Mouse (Mus musculus) erythroblast, embryonic 14.5 days (primary cell): ENCODE data around the gene Spink4. TPM values are rescaled to one million over a fixed set of nuclear protein-coding genes. Genes with fewer than 3 reads are reported as not detected.
"Not testable (repeated sequence)": the region's sequence is repeated elsewhere in the genome, so short reads cannot be mapped to it uniquely, and the experiment has no call there.

Experiments
- H3K27me3 ChIP-seq: 2 replicates; pipeline ENCODE4 v1.6.1; 2012; ENCODE audit warnings: inconsistent platforms; ENCODE audit not compliant: control insufficient read depth
- H3K36me3 ChIP-seq: 2 replicates; pipeline ENCODE4 v1.6.1; 2012; ENCODE audit warnings: mild to moderate bottlenecking, inconsistent platforms; ENCODE audit not compliant: control insufficient read depth
- H3K4me1 ChIP-seq: 2 replicates; pipeline ENCODE4 v1.6.1; 2012; ENCODE audit warnings: inconsistent platforms; ENCODE audit not compliant: control insufficient read depth
- H3K4me3 ChIP-seq: replicated peaks from 2 replicates; pipeline ENCODE3; 2012; ENCODE audit warnings: moderate library complexity, mild to moderate bottlenecking, inconsistent platforms
- H3K9me3 ChIP-seq: 2 replicates; pipeline ENCODE4 v1.6.1; 2012; ENCODE audit warnings: low read length, inconsistent platforms, mixed read lengths; ENCODE audit not compliant: control insufficient read depth
- GATA1 ChIP-seq: IDR thresholded peaks from 2 replicates; pipeline ENCODE4 v1.6.1; 2012; ENCODE audit warnings: low read length, inconsistent platforms, mixed read lengths
- TAL1 ChIP-seq: IDR thresholded peaks from 3 replicates; pipeline ENCODE4 v1.6.1; 2012; ENCODE audit warnings: low read length, inconsistent platforms, mixed read lengths
- polyA plus RNA-seq: library from polyadenylated mRNA; stranded (reverse); fragments of >175 nt; gene quantifications from 2 replicates; pipeline ENCODE4 v1.2.3, GENCODE M21; 2012

The Spink4 gene
- polyA plus RNA-seq, 1 experiment, result not detected

GRCm38 (mm10) chr4:40920576-40920975 is 724 bp downstream of the Spink4 start:
- TF ChIP-seq TAL1 (no peak), GATA1 (no peak)
- H3K4me3 ChIP-seq, result no peak overlapping the region
- peaks cover 9% of the 10 kb centered on the region for H3K4me1 ChIP-seq
- no peaks in the 10 kb centered on the region for H3K27me3 ChIP-seq
- no peaks in the 10 kb centered on the region for H3K36me3 ChIP-seq
- peaks cover 4% of the 10 kb centered on the region for H3K9me3 ChIP-seq

- Histone ChIP-seq H3K36me3 (no peaks in the 10 kb centered on the region), H3K4me3 (no peak overlapping the region), H3K27me3 (no peaks in the 10 kb centered on the region; the same call in 1 of the 2 replicates), H3K4me1 (peaks cover 9% of the 10 kb centered on the region), H3K9me3 (peaks cover 4% of the 10 kb centered on the region)
- TF ChIP-seq TAL1, result no peak
- no peak for TF ChIP-seq GATA1
Observed at GRCm38 (mm10) chr4:40921288-40921687, 1.4 kb downstream of the Spink4 start.

DNA sequence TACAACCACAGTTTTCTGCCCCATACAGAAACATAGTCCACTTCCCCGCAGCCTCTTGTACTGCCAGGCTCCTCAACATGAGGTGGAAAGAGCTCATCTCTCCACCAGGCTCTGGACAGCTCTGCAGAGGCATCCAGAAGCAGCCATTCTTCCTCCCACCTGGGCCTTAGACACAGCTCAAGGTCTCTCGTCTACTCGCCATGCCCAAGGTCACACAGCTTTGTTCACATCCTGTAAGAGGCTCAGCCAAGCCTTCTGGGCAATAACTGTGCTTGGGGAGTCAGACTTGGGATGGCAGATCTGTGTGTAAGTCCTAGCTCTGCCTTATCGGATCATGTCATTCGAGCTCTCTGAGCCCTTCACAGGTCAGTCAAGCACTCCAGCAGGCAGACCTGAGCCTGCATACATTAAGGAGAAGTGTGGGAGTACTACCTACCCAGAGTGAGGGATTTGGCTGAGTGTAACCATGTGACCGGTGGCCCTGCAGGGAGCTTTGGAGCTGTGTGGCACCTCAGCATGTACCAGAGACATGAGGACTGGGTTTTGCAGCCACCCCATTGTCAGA is 3.3 kb downstream of the Spink4 start:
- Histone ChIP-seq H3K4me3 (no peak overlapping the region), H3K36me3 (no peaks in the 10 kb centered on the region), H3K4me1 (peaks cover 9% of the 10 kb centered on the region), H3K9me3 (no peaks in the 10 kb centered on the region), H3K27me3 (no peaks in the 10 kb centered on the region; the same call in 1 of the 2 replicates)
- no peak for TF ChIP-seq TAL1
- TF ChIP-seq GATA1, result no peak

- H3K27me3 ChIP-seq, result no peaks in the 10 kb centered on the region; the same call in 1 of the 2 replicates
- TF ChIP-seq GATA1, result no peak
- TF ChIP-seq TAL1, result no peak
- no peaks in the 10 kb centered on the region for H3K4me1 ChIP-seq
- no peak overlapping the region for H3K4me3 ChIP-seq
- no peaks in the 10 kb centered on the region for H3K9me3 ChIP-seq
- no peaks in the 10 kb centered on the region for H3K36me3 ChIP-seq
Observed at GRCm38 (mm10) chr4:40925568-40925967, 5.7 kb downstream of the Spink4 start.

- Histone ChIP-seq H3K4me3 (no peak overlapping the region), H3K4me1 (peaks cover 7% of the 10 kb centered on the region), H3K27me3 (no peaks in the 10 kb centered on the region; the same call in 1 of the 2 replicates), H3K9me3 (no peaks in the 10 kb centered on the region), H3K36me3 (peaks cover 27% of the 10 kb centered on the region)
- TF ChIP-seq GATA1 (no peak), TAL1 (no peak)
Observed at GRCm38 (mm10) chr4:40929046-40929445, 9.2 kb downstream of the Spink4 start.

- Histone ChIP-seq H3K9me3 (peaks cover 9% of the 10 kb centered on the region), H3K27me3 (no peaks in the 10 kb centered on the region; the same call in 1 of the 2 replicates), H3K4me1 (peaks cover 25% of the 10 kb centered on the region), H3K36me3 (peaks cover 72% of the 10 kb centered on the region), H3K4me3 (no peak overlapping the region)
- TF ChIP-seq GATA1, result no peak
- TF ChIP-seq TAL1, result no peak
Observed at GRCm38 (mm10) chr4:40933694-40934093, 13.8 kb downstream of the Spink4 start.

DNA sequence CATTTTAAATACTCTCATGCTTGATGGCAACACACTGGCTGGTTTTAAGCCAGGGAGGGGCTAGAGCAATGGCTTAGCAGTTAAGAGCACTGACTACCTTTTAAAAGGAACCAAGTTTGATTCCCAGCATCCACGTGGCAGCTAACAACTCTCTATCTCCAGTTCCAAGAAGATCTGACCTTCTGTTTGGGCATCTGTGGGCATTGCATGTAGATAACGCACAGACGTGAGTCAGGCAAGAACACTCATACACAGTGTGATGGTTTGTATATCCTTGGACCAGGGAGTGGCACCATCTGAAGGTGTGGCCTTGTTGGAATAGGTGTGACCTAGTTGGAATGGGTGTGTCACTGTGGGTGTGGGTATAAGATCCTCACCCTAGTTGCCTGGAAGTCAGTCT is 14.5 kb downstream of the Spink4 start:
- Histone ChIP-seq H3K4me1 (peaks cover 25% of the 10 kb centered on the region), H3K9me3 (peaks cover 11% of the 10 kb centered on the region), H3K36me3 (peaks cover 79% of the 10 kb centered on the region)
- H3K27me3 ChIP-seq, H3K4me3 ChIP-seq: not testable (repeated sequence)

- Histone ChIP-seq H3K4me1 (peaks cover 25% of the 10 kb centered on the region), H3K4me3 (no peak overlapping the region), H3K9me3 (peaks cover 20% of the 10 kb centered on the region), H3K36me3 (peaks cover 97% of the 10 kb centered on the region), H3K27me3 (no peaks in the 10 kb centered on the region; the same call in 1 of the 2 replicates)
- no peak for TF ChIP-seq GATA1
- no peak for TF ChIP-seq TAL1
Observed at GRCm38 (mm10) chr4:40936175-40936839, 16.5 kb downstream of the Spink4 start.

DNA sequence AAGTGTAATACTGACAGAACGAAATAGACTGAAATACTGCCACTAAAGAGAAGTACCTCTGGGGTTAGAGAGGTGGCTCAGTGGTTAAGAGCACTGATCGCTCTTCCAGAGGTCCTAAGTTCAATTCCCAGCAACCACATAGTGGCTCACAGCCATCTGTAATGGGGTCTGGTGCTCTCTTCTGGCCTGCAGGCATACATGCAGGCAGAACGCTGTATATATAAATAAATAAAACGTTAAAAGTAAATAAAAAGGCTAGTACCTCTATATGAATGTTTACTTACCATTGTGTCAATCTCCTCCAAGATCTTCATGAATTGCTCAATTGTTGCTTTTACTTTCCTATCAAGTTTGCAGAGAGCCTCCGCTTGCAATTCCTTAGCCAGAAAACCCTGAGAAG is 18.9 kb downstream of the Spink4 start:
- H3K36me3 ChIP-seq, result peaks cover 99% of the 10 kb centered on the region
- H3K4me1 ChIP-seq, result peaks cover 42% of the 10 kb centered on the region
- H3K27me3 ChIP-seq, result no peaks in the 10 kb centered on the region; the same call in 1 of the 2 replicates
- H3K9me3 ChIP-seq, result peaks cover 20% of the 10 kb centered on the region
- no peak overlapping the region for H3K4me3 ChIP-seq
- no peak for TF ChIP-seq TAL1
- TF ChIP-seq GATA1, result no peak

DNA sequence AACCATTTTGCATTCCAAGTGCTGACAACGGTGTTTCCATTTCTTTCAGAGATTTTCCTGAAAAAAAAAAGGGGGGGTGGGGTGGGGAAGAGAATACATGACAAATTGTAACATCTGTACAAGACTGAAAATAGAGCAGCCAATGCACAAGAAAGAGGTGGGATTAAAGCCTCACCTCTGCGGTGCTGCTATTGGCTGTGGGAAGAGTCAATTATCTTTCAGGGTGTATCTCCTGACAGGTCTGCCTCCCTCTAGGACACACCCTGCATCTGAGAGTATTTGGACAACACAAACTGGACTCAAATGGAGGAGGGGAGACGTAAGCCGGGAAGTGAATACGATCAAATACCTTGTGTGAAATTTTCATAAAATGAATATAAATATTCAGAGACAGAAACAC is 23.8 kb downstream of the Spink4 start:
- TF ChIP-seq TAL1, result no peak
- no peak for TF ChIP-seq GATA1
- H3K36me3 ChIP-seq, result peaks cover 77% of the 10 kb centered on the region
- no peak overlapping the region for H3K4me3 ChIP-seq
- H3K9me3 ChIP-seq, result peaks cover 11% of the 10 kb centered on the region
- peaks cover 53% of the 10 kb centered on the region for H3K4me1 ChIP-seq
- H3K27me3 ChIP-seq, result no peaks in the 10 kb centered on the region
